Mouse (Mus musculus) cerebellum, adult 9-11 months (tissue): Measurements from ENCODE around the gene Cd300lf.

Source experiments
- DNase-seq: peaks from one replicate; pipeline ENCODE4 v3.0.0; 2022

Gene Cd300lf

GRCm38 (mm10) chr11:115103470-115104413, 30.1 kb downstream of the Cd300lf start:
- peak; percentile 16 for DNase-seq

DNA sequence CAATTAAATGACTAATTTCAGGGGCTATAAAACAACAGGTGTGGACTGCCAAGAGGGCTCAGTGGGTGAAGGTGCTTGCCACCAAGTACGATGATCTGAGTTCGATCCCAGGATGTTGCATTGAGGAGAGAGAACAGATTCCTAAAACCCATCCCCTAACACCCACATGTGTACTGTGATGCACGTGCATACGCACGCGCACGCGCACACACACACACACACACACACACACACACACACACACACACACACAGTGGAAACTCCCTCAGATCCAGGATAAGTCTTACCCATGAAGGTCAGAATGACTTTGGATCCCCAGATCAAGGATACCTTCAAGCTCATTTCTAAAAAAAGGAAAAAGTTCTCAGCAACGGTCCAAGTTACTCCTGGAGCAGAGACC, 31.7 kb downstream of the Cd300lf start:
- no peak for DNase-seq

DNA sequence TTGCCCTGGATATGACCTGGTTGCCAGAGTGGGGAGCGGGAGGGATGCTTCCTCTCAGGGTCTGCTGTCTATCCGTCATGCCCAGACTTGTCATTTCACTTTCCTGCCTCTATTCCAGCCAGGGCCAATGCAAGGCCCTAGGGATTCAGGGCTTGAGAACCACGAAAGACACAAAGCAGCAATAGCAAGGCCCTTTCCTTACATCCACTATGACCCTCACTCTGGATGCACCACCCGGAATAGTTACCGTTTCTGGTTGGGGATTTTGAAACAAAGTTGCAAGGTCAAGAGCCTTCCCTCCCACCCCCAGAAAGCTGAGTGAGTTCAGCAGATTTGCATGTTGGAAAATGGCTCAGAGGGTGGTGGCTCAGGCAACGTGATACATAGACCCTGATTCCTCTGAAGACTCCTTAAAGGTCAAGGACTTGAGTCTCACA, 32.2 kb downstream of the Cd300lf start:
- peak; percentile 11 for DNase-seq

GRCm38 (mm10) chr11:115100741-115101140, 33.1 kb downstream of the Cd300lf start:
- DNase-seq, result no peak

DNA sequence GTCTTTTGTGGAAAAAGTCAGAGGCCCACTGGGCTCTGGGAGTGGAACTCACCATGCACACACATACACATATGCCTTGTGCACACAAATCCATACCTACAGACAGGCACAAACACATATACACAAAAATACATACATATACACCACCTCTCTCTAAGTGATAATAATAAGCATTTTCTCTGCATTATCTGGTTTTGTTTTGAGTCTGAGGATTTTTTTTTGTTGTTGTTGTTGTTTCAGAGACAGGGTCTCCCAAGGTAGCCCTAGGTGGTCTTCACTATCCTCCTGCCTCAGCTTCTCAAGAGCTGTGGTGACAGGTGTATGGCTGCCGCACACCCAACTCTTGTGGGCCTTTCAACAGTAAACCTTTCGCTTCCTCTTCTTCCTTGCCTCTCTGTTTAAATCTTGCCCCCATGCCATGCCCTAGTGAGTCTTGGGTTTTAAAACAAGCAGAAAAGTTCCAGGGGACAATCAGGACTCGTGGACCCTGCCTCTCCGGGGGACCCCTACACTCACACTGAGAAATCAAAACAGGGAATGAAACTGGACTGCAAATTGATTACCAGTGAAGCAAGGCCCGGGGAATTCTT, 33.7 kb downstream of the Cd300lf start:
- no peak for DNase-seq

DNA sequence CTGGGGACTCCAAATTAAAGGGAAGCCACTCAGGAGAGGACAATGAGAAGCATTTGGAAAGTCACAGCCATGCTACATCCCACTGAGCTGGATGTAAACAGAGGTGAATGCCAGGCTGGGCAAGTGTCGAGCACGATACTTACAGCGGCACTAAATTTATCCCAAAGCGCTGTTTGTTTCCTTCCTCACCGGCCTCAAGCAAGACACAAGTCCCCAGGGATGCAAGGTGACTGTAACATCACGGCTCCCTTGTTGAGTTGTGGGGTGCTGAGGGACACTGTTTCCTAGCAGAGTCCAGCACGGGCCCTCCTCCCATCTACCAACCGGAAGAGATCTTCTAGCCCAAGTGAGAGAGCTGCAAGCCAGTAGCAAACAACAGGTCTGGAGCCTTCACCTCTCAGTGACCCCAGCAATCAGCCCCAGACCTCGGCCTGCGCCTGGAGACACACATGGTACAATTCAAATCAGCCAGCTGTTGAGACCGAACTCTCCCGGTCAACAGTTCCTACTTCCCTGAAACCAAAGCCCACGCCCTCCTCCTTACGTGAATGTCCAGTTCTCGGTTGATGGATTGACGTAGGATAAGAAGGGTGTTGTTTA, 34.5 kb downstream of the Cd300lf start:
- DNase-seq, result peak; percentile 31

- DNase-seq, result peak; percentile 79
Observed at GRCm38 (mm10) chr11:115098203-115098932, 35.4 kb downstream of the Cd300lf start.

DNA sequence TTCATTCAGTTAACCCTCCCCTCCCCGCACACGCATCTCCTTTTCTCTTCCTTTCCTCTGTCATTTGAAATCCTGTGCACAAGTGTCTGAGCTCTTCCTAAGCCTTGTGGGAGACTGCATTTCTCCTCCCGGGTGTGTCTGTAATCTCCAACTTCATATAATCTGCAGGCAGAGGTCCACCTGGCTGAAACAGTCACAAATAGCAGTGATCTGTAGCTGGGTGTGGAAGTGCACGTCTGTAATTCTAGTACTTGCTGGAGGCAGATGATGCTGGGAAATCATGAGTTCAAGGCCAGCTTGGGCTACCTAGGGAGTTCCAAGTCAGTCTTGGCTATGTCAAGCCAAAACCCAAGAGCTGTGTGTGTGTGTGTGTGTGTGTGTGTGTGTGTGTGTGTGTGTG, 41.7 kb downstream of the Cd300lf start:
- peak; percentile 52 for DNase-seq

GRCm38 (mm10) chr11:115091362-115091901, 42.4 kb downstream of the Cd300lf start, which contains the start of gene Rab37:
Gene Rab37, plus strand, starts transcription at chr11:115091431.
- peak; percentile 82 for DNase-seq

- no peak for DNase-seq
Observed at GRCm38 (mm10) chr11:115089853-115090252, 43.9 kb downstream of the Cd300lf start.

DNA sequence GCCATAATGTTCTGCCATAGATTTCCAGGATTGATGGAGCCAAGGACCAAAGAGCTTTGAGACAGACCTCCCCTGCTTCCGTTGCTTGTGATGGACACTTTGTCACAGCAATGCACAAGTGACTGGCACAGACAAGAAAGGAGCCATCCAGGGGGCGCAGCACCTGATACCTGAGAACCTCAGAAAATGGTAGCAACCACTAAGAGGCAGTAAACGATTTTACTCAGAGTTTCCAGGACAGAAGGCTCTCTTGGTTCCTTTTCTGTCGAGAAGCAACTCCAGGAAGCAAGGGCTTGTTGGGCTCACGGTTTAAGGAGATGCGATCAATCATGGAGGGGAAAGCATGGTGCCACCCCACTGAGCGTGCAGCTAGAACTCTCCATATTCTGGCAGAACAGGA, 47.6 kb downstream of the Cd300lf start:
- DNase-seq, result no peak

- no peak for DNase-seq
Observed at GRCm38 (mm10) chr11:115085064-115085463, 48.7 kb downstream of the Cd300lf start.

DNA sequence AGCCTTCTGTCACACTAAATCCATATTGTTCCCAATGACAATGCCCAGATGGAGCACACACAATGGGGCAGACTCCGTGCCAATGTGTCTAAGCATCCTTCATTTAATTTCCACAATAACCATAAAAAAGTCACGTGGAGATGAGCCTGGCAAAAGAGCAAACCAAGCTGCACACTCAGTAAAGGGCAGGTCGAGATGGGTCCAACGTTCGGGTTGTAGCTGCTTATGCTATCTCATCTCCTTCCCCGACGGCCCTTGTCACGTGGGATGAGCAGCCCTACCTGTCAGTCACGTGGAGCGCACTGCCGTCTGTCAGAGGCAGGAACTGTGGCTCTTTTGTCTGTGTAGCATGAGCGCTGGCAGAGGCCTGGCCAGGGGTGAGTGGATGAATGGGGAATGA, 49.2 kb downstream of the Cd300lf start:
- peak; percentile 58 for DNase-seq

- peak; percentile 78 for DNase-seq
Observed at GRCm38 (mm10) chr11:115083376-115084139, 50.2 kb downstream of the Cd300lf start.

- no peak for DNase-seq
Observed at GRCm38 (mm10) chr11:115082196-115082595, 51.6 kb downstream of the Cd300lf start.

DNA sequence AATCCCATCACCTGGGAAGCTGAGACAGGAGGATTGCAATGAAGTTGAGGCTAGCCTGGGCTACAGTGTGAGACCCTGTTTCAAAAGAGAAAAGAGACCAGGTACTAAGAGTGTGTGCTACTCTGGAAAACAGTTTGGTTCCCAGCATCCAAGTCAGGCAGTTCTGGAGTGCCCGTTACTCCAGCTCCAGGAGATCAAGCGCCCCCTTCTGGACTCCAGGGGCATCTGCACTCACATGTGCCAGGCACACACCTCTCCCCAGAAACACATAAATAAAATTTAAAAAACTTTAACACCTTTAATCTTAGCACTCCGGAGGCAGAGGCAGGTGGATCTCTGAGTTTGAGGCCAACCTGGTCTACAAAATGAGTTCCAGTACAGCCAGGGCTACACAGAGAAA, 52.4 kb downstream of the Cd300lf start:
- no peak for DNase-seq

DNA sequence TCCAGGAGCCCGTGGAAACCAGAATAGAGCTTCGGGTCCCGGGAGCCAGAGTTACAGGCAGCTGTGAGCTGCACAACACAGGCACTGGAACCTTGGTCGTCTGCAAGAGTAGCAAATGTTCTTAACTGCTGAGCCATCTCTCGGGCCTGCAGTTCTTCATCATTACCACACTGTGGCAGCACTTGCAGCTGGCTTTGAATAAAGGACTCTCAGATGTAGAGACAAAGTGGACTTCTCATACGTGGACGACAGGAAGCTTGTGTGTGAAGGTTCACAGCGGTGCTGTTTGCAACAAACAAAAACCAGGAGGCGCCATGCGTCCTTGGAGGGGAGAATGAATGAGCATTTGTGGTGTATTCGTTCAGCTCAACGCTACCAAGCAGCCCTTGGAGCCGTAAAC, 52.9 kb downstream of the Cd300lf start:
- peak; percentile 75 for DNase-seq

- no peak for DNase-seq
Observed at GRCm38 (mm10) chr11:115078680-115079079, 55.1 kb downstream of the Cd300lf start.

- no peak for DNase-seq
Observed at GRCm38 (mm10) chr11:115077436-115077835, 56.4 kb downstream of the Cd300lf start.

DNA sequence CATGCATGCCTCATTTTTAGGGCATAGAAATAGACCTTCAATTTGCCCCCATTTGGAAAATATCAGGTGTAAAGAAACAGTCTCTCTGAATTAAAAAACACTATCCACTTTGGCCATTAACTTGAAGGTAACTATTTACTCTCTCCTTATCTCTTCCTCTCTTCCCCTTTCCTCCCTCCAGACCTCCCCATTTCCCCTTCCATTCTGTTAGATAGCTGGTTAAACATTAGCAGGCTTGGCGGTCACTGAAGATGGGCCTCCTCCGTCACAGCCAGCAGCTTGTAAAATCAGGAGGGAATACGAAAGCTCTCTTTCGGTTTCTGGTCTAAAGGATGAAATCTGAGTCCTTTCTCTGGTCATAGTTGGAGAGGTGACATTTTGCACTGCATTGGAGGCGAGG, 57.9 kb downstream of the Cd300lf start:
- DNase-seq, result no peak

GRCm38 (mm10) chr11:115075407-115075806, 58.4 kb downstream of the Cd300lf start:
- no peak for DNase-seq

GRCm38 (mm10) chr11:115073002-115073401, 60.8 kb downstream of the Cd300lf start:
- DNase-seq, result no peak
